Mouse (Mus musculus) CH12.LX (cell line): ENCODE measurements at regions not wholly inside any gene's neighbourhood (a gene's known extent, or its start where the extent isn't known, plus 50 kb on each side); places are given as distances from the start of the nearest gene placed in this dataset.
"Not testable (repeated sequence)": the region's sequence is repeated elsewhere in the genome, so short reads cannot be mapped to it uniquely, and the experiment has no call there.

ENCODE experiments used
- CTCF ChIP-seq, 2 experiments: IDR thresholded peaks in 1 of 2; conservative IDR thresholded peaks in 1 of 2; 2 replicates each; pipeline ENCODE4 v1.5.1; 2011 to 2012; ENCODE audit warnings: low read depth in 2 of 2, low read length in 2 of 2, improper control_type of control experiment in 1 of 2, inconsistent platforms in 1 of 2, mild to moderate bottlenecking in 1 of 2, moderate library complexity in 1 of 2
- NRF1 ChIP-seq: IDR thresholded peaks from 2 replicates; pipeline ENCODE4 v1.6.1; 2014; ENCODE audit warnings: low read depth, mild to moderate bottlenecking, inconsistent platforms, low read length, improper control_type of control experiment, moderate library complexity
- PAX5 ChIP-seq: IDR thresholded peaks from 2 replicates; pipeline ENCODE4 v1.6.1; 2012; ENCODE audit warnings: low read length, inconsistent platforms, mixed read lengths
- POLR2AphosphoS2 ChIP-seq: IDR thresholded peaks from 2 replicates; pipeline ENCODE4 v1.6.1; 2011; ENCODE audit warnings: low read depth, low read length, improper control_type of control experiment
- UBTF ChIP-seq: IDR thresholded peaks from 2 replicates; pipeline ENCODE4 v1.6.1; 2012; ENCODE audit warnings: low read depth, mild to moderate bottlenecking, inconsistent platforms, low read length, improper control_type of control experiment, moderate library complexity

DNA sequence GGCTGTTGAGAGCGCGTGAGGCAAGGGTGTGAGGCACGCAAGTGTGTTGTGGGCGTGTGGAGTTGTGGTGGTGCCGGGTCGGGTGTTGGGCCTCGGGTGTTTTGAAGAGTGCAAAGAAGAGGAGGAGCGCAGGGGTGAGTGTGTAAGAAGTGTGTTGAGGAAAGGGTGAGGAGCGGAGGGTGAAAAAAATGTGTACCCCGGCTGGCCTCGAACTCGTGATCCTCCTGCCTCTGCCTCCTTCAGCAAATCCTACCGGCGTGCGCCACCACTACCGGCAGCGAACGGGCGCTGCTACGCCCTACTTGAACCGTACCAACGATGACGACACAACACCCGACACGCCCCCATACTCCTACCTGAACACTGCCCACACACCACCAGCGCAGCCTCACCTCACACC is 73.5 kb downstream of the Pdia4 start:
- not testable (repeated sequence) for TF ChIP-seq CTCF (conservative IDR thresholded peaks at IDR 0.05 in 1 of 2, IDR thresholded peaks at IDR 0.05 in 1 of 2; ENCODE audit: low read depth in 2 of 2, low read length in 2 of 2); NRF1; UBTF; PAX5; POLR2AphosphoS2
